Mouse (Mus musculus) liver (tissue): ENCODE data around the gene F13b.

Source experiments
- DNase-seq: peaks from one replicate; pipeline ENCODE4 v3.0.0-alpha.2; 2020; ENCODE audit warnings: mixed read lengths

Gene F13b

GRCm38 (mm10) chr1:139501258-139501752 lies at the start of gene F13b:
Gene F13b (plus strand): TSS chr1:139501702.
- no peak for DNase-seq

GRCm38 (mm10) chr1:139454340-139455225 lies 46.9 kb upstream of the F13b start, which contains the start of gene Aspm:
Gene Aspm (plus strand): TSS chr1:139454772.
- DNase-seq, result peak; percentile 92

- peak; percentile 67 for DNase-seq
Observed at GRCm38 (mm10) chr1:139455226-139455869, 46.2 kb upstream of the F13b start.

- DNase-seq, result no peak
Observed at GRCm38 (mm10) chr1:139460807-139461206, 40.7 kb upstream of the F13b start.

GRCm38 (mm10) chr1:139465936-139466335 lies 35.6 kb upstream of the F13b start:
- DNase-seq, result peak; percentile 40

- no peak for DNase-seq
Observed at GRCm38 (mm10) chr1:139478898-139479297, 22.6 kb upstream of the F13b start.

- DNase-seq, result no peak
Observed at GRCm38 (mm10) chr1:139480246-139480645, 21.3 kb upstream of the F13b start.

GRCm38 (mm10) chr1:139481146-139481545 lies 20.4 kb upstream of the F13b start:
- no peak for DNase-seq

- DNase-seq, result no peak
Observed at GRCm38 (mm10) chr1:139494630-139495029, 6.9 kb upstream of the F13b start.

- no peak for DNase-seq
Observed at GRCm38 (mm10) chr1:139495408-139495807, 6.1 kb upstream of the F13b start.

- no peak for DNase-seq
Observed at GRCm38 (mm10) chr1:139496212-139496611, 5.3 kb upstream of the F13b start.

- no peak for DNase-seq
Observed at GRCm38 (mm10) chr1:139499751-139500150, 1.8 kb upstream of the F13b start.

GRCm38 (mm10) chr1:139514556-139514955 lies 13.1 kb downstream of the F13b start:
- no peak for DNase-seq

GRCm38 (mm10) chr1:139548536-139548935 lies 47.0 kb downstream of the F13b start:
- DNase-seq, result no peak

GRCm38 (mm10) chr1:139551311-139551710 lies 49.8 kb downstream of the F13b start:
- DNase-seq, result no peak

GRCm38 (mm10) chr1:139560024-139560423 lies 58.5 kb downstream of the F13b start, which contains the start of gene Cfhr1:
Gene Cfhr1 (minus strand): TSS chr1:139560272.
- no peak for DNase-seq
